Mouse (Mus musculus): Measurements from ENCODE around the gene Alyref.
A peak's percentile ranks its signal among the peaks of the same experiment; 100 is the strongest.
"Not testable (repeated sequence)": the region's sequence is repeated elsewhere in the genome, so short reads cannot be mapped to it uniquely, and the experiment has no call there.

The Alyref gene

DNA sequence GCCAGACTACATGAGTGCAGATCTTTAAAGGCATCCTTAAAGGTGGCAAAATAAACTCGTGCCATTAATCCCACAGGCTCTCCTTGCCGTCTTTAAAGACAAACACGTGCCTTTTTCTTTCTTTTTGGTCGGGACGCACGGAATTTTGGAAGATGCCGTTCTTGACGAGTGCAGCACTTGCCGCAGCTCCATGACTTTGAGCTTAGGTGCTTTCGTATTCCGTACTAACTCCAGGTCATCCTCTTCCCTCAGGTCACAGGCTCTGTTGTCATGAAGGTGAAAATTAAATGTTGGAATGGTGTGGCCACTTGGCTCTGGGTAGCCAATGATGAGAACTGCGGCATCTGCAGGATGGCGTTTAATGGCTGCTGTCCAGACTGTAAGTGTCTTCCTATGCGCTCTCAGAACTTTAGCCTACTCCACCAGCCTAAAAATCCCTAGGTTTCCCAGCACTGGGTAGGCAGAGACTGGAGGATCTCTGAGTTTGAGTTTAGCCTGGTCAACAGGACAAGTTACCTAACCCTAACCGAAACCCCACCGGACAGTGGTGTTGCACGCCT lies 905 bp upstream of the Alyref start:
- no peak for DNase-seq

DNA sequence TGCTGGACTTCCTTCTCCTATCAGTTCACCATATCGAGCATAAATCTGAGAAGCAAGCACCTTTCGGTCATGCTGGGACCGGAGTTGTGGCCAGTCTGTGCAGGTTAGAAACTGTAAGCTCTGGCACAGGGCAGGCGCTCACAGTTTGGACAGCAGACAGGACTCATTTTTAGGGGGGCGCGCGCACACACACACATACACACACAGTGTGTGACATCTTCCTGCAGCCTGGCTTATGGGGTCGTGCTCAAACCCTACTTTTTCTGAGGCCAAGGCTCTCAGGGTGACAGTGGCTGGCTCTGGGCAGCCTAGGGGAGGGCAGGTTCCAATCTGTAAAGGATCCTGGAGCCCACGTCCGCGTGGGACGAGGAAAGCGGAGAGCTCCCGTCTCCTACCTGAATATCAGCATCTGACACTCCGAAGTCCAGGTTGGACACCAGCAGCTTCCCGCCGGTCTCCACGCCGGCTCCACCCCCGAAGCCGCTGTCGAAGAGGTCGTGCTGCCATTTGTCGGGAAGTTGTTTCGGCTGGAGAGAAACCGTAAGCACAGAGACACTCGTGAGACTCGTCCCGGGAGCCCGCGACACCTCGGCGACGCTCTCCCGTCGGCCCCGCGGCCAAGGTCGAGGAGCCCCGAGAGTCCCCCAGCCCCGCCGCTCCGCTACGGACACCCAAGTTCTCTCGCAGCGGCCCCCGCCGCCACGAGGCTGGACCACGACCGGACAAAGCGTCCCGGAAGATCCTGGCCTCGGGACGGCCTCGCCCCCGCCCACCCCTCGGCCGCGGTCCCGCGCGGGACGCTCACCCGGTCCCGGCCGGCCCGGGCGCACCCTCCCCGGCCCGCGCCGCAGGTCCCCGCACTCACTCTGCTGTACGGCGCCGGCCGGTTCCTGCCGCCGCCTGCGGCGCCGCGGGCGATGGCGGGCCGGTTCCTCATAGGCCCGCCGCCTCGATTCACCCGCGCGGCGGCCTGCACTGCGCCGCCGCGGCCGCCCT lies 627 bp downstream of the Alyref start:
- DNase-seq = peak; percentile 14 to 37

DNA sequence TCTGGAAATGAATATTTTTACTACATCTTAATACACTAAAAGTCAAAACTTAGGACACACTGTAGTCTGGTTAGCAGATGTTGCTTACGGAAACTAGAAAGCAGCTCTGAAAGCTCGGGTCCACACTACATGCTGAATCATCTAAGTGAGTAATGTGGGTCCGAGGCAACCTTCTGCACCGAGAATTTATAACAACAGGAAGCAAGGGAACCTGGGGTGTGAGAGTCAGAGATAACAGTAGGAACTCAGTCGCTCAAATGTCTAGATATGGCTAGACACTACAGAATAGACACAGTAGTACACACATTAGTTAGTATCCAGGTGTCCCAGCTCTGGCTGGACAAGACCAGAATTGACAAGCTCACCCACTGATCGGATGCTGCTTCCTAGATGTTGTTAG lies 9.6 kb downstream of the Alyref start:
- no peak for DNase-seq

DNA sequence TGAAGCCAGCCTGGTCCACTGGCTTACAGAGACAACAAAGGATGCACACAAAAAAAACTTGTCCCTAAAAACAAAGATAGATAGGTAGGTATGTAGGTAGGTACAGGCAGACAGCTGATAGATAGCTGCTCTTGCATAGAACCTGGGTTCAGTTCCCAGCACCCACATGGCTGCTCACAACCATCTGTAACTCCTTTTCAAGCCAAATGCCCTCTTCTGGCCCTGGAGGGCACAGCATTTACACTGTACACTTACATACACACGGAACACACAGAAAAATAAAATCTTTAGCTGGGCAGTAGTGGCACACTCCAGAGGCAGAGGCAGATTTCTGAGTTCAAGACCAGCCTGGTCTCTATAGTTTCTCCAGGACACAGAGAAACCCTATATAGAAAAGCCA lies 14.2 kb downstream of the Alyref start:
- DNase-seq = no peak

DNA sequence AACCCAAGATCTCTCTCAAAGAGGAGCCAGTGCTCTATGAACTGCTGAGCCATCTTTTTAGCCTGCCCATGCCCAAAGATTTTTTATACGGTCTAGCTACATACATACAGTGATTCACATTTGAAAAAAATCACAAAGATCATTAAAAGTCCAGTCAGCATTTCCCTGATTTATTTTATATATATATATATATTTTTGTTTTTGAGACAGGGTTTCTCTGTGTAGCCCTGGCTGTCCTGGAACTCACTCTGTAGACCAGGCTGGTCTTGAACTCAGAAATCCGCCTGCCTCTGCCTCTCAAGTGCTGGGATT lies 15.2 kb downstream of the Alyref start:
- not testable (repeated sequence) for DNase-seq

DNA sequence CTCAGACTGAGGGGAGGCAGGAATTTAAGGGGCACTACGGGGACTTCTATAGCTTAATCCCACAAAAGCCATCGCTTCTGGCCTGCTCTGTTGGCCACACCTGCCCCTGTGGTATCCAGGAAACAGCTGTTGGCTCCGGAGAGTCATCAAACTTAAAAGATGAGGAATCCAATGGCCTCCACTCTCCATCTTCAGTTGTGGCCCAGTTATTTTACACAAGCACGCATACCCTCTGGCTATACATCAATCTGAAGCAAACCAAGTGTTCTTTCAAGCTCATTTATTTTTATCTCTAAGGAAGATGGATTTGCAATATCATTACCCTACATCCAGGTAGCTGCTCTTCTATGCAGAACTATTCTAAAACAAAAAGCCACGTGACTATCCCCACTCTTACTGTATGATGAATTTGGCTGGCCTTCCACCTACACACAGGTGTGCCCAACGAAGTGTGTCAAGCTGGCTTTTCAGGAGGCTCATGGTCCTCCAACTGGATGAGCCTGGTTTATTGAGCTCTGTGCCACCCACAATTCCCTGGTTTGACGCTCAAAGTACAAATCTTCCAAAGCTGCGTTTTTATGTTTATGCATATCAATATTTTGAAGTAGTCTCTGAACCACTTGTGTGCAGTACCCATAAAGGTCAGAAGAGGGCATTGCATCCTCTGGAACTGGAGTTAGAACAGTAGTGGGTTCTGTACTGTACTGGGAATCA lies 15.7 kb downstream of the Alyref start:
- DNase-seq = peak; percentile 55 to 70

DNA sequence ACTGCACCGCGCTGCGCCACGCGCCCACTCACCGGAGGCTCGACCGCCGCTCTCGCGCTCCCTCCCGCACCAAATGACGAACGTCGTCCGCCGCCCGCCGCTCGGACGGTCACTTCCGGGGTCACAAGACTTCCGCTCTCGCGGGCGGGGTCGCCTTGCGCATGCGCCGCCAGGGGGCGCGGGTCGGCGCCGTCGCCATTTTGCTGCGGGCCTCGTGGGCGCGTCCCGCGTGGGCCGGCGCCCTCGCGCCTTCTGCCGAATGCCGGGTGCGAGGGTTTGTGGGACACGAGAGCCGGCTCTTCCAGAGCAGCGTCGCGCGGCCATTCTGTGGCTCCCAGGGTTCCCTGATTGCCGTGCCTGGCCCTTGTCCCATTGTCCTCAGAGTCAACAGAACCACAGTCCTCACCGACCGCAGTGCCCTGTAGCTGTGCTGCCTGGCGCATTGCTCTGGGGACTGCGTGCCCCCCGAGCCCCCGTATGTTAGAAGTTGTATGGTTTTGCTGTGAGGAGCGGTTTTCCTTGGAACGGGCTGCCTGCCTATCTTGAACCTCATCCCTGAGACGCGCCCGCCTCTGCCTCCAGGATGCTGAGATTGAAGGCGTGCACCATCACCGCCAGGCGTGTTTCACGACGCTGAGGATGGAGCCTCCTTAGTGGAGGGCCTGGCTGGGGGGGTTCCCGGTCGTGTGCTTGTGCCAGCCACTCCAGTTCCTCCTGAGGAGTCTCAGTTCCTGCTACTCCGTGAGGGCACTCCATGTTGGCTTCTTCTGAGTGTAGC lies 16.5 kb downstream of the Alyref start, which contains the start of gene Arhgdia:
TSS of gene Arhgdia (minus strand) at position 135 of the 778 bp plus-strand sequence.
- peak; percentile 93 to 95 for DNase-seq

DNA sequence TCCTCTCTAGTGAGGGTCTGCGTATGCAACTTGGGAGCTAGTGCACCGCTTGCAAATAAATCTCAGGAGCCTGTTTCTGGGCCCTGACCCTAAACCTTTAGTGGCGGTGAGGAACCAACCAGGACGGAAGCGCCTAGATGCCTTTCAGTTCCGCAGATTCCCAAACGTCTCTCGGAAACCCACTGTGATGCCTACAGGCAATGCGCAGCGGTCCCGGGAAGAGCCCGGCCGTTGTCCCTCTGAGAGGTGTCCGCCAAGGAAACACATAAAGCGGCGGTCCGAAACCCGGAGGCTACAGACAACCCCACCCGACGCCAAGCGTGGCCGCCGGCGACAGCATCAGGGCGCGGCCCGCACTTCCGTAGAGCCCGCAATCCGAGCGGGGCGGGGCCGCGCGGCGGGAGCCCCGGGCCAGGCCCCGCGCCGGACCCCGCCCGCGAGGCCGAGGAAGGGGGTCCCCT lies 17.3 kb downstream of the Alyref start:
- DNase-seq = peak; percentile 55

DNA sequence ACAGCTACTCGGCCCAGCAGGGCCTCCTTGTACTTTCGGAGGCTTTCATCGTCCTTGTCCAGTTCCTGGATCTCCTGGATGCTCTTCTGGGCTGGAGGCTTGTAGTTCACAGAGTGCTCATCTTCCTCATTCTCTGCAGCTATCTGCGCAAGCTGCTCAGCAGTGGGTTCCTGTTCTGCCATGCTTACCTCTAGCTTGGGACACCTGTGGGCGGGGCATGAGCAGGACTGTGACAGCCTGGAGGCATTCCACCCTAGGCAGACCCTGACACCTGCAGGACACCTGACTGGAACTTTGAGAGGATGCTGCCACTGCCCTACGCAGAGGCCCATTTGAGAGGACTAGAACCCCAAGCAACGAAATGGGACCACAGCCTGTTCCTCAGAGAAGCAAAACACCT lies 18.0 kb downstream of the Alyref start:
- DNase-seq = peak; percentile 39 to 41

DNA sequence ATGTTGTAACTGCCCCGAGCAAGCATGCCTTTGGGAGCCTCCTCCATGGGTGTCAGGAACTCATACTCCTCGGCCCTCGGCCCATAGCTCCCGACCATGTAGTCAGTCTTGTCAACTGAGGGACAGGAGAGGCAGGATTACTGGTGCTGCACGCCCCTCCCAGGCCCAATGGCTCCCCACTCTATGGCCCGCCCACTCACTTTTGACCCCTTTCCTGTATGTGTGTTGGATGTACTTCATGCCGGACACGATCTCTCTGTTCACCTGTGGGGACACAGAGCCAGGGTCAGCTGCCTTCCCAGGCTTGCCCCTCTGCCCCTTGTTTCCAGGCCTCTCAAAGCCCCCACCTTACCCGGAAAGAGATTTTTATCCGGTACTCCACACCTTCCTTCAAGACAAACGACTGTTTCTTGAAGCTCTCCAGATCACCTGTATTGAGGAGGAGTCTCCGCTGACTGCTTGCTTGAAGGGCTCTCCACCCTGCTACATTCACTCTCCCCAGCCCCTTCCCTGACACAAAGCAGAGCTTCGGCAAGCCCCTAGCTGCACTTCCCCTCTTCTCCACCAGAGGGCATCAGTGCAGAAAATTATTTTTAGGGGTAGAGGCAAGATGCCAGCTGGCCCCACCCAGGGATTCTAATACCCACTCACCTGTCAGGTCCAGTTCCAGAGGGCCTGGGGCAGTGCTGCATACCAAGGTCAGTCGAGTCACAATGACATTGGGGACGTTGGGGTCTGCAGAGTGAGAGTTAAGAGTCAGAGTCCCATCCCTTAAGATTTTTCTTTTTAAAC lies 18.7 kb downstream of the Alyref start:
- DNase-seq = peak; percentile 89 to 93

DNA sequence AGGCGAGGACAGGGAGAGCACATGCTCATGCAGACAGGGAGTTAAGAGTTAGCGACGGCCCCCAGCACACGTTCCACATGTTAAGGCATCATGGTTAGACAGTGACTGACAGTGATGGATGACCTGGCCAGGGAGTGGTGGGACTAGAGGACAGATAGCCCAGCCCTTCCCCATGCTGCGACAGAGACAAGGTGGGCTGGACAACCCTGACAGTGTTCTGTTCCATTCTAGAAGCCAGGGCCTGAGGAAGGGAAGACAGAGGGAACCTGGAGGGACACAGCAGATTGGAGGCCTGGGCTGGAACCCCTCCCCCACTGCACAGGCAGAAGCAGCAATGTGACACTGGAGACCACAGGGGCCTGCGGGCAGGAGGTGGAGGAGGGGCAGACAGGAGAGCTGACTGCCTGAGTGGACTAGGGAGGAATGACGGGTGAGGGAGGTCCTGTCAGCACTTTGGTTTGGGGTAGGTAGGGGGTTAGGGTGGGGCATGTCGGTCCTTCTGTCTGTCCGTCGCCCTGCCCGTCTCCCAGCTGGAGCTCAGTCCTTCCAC lies 19.4 kb downstream of the Alyref start:
- peak; percentile 22 to 42 for DNase-seq

DNA sequence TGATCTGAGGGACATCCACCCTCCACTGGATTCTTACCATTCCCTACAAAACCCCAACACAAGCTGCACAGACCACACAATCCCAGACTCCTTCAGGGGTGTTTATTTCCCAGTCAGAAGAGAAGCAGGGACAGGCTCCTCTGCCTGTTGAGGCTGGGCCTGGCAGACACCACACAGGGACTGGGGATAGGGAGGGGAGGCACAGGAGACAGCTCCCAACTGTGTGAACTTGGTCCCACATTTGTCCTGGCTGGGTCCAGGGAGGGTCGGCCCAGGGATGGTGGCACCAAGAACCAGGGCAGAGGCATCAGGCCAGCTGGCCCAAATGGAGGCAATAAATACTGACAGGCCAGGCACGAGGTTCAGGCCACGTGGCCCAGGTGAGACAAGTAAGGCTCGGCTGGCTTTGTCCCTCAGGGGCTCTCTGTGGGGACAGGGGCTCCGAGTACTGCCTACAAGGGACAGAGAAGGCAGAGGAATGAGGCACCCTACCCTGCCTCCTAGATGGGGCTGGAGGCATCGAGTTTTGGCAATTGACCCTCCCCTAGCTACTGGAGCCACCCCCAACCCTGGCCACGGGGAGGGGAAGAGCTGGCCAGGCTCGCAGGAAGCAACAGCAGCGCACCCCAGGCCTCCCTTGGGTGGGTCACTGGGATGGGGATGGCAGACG lies 20.0 kb downstream of the Alyref start:
- peak; percentile 25 to 26 for DNase-seq

DNA sequence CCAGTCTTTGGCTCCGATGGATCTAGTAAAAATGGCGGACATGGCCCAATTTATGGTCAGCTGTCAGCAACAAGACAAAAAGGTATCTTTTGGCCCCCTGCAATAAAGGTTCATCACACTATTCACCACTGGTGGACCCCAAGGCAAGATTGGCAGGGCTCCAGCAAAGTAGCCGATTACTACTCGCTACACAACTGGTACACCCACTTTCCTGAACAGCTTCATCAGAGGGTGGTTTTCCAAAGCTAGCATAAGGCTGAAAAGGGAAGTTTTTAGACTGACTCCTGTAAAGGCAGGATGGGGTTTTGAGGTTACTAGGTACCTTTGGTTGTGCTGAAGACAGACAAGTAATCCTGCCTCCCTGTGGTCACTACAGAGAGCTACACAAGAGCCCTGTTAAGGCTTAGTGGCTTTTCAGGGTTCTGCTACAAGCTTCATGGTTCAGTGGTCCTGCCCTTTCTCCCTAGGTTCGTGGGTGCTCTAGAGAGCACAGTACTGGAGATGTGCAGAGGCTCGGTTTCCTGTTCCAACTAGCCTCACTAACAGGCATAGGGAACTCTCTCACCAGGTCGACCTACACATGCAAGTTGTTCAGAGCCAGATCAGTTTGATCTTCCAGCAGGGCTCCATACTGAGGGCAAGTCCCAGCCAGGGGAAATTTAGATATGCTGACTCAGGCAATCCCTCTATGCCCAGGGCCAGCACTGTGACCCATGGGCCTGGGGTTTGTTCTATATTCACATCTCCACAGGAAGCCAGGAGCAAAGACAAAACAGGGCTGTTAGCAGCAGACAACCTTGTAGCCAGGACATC lies 20.7 kb downstream of the Alyref start:
- peak; percentile 42 to 63 for DNase-seq

DNA sequence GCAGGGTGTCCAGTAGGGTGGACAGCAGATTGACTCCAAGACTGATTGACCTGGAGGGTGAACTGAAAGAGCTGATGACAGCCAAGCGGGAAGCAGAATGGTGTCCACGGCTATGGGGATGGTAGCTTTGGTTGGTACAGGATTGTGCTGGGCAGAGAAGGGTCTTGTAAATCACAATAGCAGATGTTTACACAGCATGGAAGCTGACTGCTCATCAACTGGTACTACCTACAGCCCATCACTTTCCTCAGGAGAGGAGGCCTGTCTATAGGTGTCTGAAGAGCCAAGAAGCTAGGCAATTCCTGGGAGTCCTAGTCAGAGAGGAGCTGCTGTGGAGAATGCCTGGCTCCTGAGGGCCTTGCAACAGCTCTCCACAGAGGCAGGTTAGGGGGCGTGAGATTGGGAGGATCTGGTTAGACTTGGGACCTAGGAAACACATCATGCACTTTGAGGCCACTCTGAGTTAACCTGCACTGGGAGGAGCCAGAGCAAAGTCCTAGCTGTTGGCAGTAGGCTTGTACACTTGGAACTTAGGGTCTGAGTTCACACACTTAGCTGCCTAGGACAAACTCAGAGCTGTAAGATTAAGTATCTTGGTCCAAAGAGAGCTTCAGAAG lies 21.7 kb downstream of the Alyref start:
- DNase-seq = no peak

DNA sequence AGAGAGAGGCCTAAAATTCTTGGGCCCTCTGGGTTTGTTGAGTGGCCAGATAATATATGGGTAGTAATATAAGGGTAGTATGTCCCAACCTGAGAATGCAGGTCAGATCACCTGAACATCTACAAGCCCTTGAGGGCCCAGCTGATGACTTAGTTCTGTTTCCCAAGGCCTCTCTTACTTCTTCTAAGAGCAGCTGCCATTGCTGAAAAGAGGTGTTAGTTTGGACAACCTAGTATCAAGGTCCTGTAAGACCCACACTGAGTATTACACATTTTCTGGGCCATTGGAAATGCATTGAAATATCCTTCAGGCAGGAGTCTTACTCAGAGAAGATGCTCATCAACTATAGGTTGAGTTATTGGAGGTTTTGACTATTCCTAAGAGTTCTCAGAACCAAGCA lies 22.2 kb downstream of the Alyref start:
- no peak for DNase-seq

DNA sequence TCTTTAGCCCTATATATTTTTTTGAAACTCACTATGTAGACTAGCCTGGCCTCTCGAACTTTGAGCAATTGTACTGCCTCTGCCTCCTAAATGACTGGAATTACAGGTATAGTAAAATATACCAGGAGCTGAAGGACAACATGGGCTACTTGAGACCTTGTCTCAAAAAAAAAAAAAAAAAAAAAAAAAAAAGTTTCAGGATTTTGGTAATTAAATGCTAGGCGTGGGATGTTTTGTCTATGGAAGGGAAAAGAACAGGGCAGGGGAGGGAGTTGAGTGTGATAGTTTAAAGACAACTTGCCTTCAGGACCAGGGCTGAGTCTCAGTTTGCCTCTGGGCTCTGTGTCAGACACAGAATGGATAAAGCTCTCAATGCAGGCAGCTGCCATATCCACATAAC lies 23.1 kb downstream of the Alyref start:
- DNase-seq = no peak

DNA sequence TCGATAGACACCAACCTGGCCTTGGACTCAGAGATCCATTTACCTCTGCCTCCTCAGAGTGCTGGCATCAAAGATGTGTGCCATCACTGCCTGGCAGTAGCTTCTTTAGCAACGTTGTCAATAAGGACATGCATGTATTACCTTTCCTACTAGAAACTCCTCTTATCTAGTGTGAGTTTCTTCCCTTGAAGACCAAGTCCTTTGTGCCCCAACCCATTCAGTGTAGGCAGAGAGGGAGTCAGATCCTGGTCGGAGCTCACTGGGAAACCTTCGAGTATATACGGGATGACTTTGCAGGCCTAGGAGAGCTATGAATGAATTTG lies 23.9 kb downstream of the Alyref start:
- no peak for DNase-seq

DNA sequence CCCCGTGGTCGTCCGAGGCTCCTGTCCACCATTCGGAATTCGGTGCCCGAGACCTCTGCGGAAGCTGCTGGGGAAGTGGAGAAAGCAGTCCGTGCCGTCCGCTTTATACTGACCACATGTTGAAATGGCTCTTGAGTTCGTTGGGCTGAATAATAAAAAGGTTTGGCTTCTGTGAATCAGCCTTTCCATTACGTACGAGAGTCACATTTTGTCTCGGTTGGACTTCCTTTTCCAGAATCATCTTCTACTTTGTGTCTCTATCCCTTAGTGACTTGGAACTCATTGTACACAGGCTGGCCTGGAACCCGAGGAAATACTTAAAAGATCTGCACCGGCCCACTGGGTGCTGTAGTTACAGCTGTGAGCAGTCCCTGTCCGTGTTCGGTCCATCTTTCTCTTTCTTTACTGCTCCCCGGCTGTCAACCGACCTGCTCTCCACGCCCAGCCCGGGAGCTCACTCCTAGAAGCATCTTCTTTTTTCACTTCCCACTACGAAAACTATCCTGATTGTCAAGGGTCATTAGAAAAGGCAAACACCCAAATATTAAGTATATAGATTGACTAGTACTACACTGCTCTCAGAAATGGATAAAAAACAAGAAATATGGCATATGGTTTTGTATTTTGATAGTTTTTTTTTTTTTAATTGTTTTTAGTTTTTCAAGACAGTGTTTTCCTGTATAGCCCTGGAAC lies 24.4 kb downstream of the Alyref start:
- DNase-seq = no peak

Data from cerebellum, postnatal 14 days (tissue).